Mouse (Mus musculus) lung, postnatal 0 days (tissue): ENCODE results near the gene Cdc73. TPM values are rescaled to one million over a fixed set of nuclear protein-coding genes. Genes with fewer than 3 reads are reported as not detected.
"Not testable (repeated sequence)": the region's sequence is repeated elsewhere in the genome, so short reads cannot be mapped to it uniquely, and the experiment has no call there.

Experiments used
- ATAC-seq: fragments of 200-750 bp; cut with Nextera tagmentation; 2 replicates; pipeline ENCODE4 v1.8.0; 2017; ENCODE audit warnings: moderate library complexity
- DNase-seq: peaks from one replicate; pipeline ENCODE4 v3.0.0-alpha.2; 2016; ENCODE audit warnings: low spot score
- H3K27ac ChIP-seq: fragments of 300-500 bp; sonication (generic); 2 replicates; pipeline ENCODE4 v1.5.1; 2014; ENCODE audit warnings: antibody characterized with exemption, mild to moderate bottlenecking, low read length, mixed read lengths
- H3K27me3 ChIP-seq: fragments of 300-500 bp; sonication (generic); replicated peaks from 2 replicates; pipeline ENCODE4 v1.6.1; 2014; ENCODE audit warnings: low read length, mixed read lengths; ENCODE audit not compliant: insufficient read depth
- H3K36me3 ChIP-seq: fragments of 300-500 bp; sonication (generic); 2 replicates; pipeline ENCODE4 v1.6.1; 2014; ENCODE audit warnings: low read length, mixed read lengths; ENCODE audit not compliant: insufficient read depth
- H3K4me1 ChIP-seq: fragments of 300-500 bp; sonication (generic); 2 replicates; pipeline ENCODE4 v1.6.1; 2014; ENCODE audit warnings: antibody characterized with exemption, low read depth, low read length, mixed read lengths; ENCODE audit not compliant: insufficient read depth
- H3K4me2 ChIP-seq: fragments of 300-500 bp; sonication (generic); replicated peaks from 2 replicates; pipeline ENCODE4 v1.6.1; 2014; ENCODE audit warnings: low read depth, mild to moderate bottlenecking, low read length, moderate library complexity, mixed read lengths
- H3K4me3 ChIP-seq: fragments of 300-500 bp; sonication (generic); 2 replicates; pipeline ENCODE4 v1.5.1; 2014; ENCODE audit warnings: low read depth, low read length
- H3K9ac ChIP-seq: fragments of 300-500 bp; sonication (generic); replicated peaks from 2 replicates; pipeline ENCODE4 v1.6.1; 2014; ENCODE audit warnings: low read depth, mild to moderate bottlenecking
- H3K9me3 ChIP-seq: fragments of 300-500 bp; sonication (generic); 2 replicates; pipeline ENCODE4 v1.6.1; 2016; ENCODE audit warnings: low read length, mixed read lengths
- CTCF ChIP-seq: IDR thresholded peaks from 2 replicates; pipeline ENCODE4 v1.5.1; 2016; ENCODE audit warnings: antibody characterized with exemption, mild to moderate bottlenecking
- EP300 ChIP-seq: IDR thresholded peaks from 2 replicates; pipeline ENCODE4 v1.6.1; 2016; ENCODE audit warnings: antibody characterized with exemption, mild to moderate bottlenecking, control low read depth
- WGBS: fragments of 180-500 bp; shearing (Covaris S2); extraction: QIAGEN DNeasy Blood & Tissue Kit; methylation state at CpG from one replicate; pipeline ENCODE4 v1.1.7; 2014; 5-methylcytosine and 5-hydroxymethylcytosine counted together
- polyA plus RNA-seq: library from polyadenylated mRNA; unstranded; fragments of >200 nt; fragmentation: Nextera tagmentation; extraction: Ambion mirVana; gene quantifications from 2 replicates; pipeline ENCODE4 v1.2.1, GENCODE M21; 2015

Cdc73 gene
- polyA plus RNA-seq, 1 experiment from 2014 or later, result 15.0 TPM

DNA sequence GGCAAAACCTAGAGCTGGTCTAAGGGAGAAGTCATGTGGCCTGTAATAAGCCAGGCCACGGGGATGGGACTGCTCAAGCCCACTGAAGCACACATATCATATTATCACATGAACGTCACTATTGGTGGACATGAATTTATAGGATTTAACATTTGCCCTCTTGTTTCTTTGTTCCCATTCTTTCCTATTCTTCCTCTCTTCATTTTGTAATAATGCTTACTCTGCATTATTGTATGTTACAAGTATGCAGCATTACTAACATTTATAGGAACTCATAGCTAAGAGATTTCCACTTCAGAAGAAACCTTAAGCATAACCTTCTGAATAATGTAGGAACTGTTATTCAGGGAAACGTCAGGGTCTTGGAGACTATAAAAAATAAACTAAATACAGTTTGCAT is 17.8 kb downstream of the Cdc73 start:
- no peak for ATAC-seq
- DNase-seq, result no peak
- Histone ChIP-seq H3K4me3 (no peak overlapping the region), H3K9ac (no peak overlapping the region), H3K4me2 (no peak overlapping the region), H3K27me3 (no peaks in the 10 kb centered on the region), H3K9me3 (no peaks in the 10 kb centered on the region), H3K4me1 (no peaks in the 10 kb centered on the region), H3K27ac (no peak overlapping the region), H3K36me3 (peaks cover 5% of the 10 kb centered on the region)
- TF ChIP-seq CTCF (no peak), EP300 (no peak)
- 89% methylated on average over 3 of the region's 3 CpGs for WGBS

DNA sequence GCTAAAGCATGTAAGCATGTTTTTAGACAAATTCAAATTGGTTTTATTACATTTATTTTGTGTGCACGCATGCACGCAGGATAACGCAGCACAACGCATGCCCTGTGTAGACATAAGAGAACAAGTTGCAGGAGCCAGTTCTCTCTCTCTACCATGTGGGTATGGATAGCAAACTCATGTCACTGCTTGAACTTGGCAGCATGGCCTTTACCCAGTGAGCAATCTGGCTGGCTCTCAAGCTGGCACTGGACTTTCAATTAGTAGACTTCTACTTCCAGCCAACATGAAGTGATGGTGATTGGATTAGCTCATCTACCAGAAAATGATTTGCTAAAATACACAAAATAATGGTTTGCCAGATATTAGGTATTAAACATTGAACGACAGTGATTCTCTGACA is 21.6 kb downstream of the Cdc73 start:
- Histone ChIP-seq H3K27ac (no peak overlapping the region), H3K4me2 (no peak overlapping the region), H3K27me3 (no peaks in the 10 kb centered on the region), H3K36me3 (peaks cover 3% of the 10 kb centered on the region; the same call in 1 of the 2 replicates), H3K4me1 (no peaks in the 10 kb centered on the region), H3K4me3 (no peak overlapping the region), H3K9ac (no peak overlapping the region), H3K9me3 (no peaks in the 10 kb centered on the region)
- TF ChIP-seq CTCF (no peak), EP300 (no peak)
- 94% methylated on average over 5 of the region's 5 CpGs for WGBS
- DNase-seq (no peak), ATAC-seq (no peak)

DNA sequence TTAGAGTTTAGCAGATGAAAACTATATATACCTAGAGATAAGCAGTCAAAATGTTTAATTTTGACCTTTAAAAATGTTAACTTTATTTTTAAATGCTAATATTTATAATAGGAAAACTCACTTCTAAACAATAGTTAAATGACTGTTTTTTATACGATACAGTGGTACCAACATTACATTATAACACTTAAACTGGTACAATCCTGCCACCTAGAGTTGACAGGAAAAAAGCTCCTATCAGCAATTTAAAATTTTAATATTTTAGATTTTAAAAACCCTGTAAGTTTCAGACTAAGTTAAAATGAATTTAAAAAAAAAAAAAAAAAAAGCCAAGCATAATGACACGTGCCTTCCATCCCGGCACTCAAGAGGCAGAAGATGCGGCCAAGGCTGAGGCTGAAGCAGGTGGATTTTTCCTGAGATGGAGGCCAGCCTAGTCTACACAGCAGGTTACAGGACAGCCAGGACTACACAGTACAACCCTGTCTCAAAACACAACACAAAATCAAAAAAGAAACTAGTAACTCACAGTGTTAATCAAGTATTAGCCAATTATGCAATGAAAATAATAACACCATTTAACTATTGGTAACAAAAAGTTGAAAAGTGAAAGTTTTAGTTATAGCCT is 26.8 kb downstream of the Cdc73 start:
- no peak for ATAC-seq
- Histone ChIP-seq H3K36me3 (peaks cover 3% of the 10 kb centered on the region; the same call in 1 of the 2 replicates), H3K9me3 (no peaks in the 10 kb centered on the region), H3K9ac (no peak overlapping the region), H3K4me3 (no peak overlapping the region), H3K4me2 (no peak overlapping the region), H3K27ac (no peak overlapping the region), H3K4me1 (no peaks in the 10 kb centered on the region), H3K27me3 (no peaks in the 10 kb centered on the region)
- no peak for TF ChIP-seq EP300
- peak; percentile 19 for TF ChIP-seq CTCF
- DNase-seq, result peak; percentile 18
- 86% methylated on average over 4 of the region's 4 CpGs for WGBS

DNA sequence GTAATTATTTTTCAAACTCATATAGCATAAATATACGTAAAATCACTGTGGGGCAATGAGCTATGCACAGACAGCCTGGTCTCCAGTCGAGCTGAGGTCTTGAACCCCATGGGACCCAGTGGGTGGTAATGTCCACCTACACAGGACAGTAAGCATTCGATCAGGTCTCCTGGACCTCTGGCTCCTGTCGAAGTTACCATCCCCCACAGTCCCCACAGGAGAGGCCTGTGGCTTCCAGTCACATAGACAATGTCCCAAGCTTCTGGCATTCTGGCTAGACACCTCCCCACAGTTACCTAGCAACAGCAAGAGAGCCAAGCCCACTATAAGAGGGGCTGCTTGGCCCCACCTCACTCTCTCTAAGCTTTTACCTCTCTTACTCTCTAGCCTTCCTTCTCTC is 37.9 kb downstream of the Cdc73 start:
- H3K9me3 ChIP-seq, DNase-seq, H3K4me2 ChIP-seq, H3K4me3 ChIP-seq, ATAC-seq, H3K27ac ChIP-seq, H3K9ac ChIP-seq, H3K27me3 ChIP-seq, H3K36me3 ChIP-seq, H3K4me1 ChIP-seq: not testable (repeated sequence)
- WGBS, result 98% methylated on average over 4 of the region's 4 CpGs

DNA sequence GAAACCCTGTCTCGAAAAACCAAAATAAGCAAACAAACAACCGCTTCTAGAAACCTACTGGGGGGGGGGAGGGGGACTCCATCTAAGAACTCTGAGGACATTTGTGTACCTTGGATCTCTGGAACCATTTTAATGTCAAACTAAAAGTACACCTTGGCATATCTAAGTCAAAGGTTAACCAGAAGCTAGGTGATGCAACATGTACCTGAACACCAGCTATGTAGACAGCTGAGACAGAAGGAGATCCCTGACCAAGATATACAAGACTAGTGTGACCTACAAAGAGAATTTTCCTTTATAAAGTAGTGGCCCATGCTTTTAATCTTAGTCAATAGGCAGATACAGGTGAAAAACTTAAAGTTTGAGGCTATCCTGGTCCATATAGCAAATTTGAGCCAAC is 39.5 kb downstream of the Cdc73 start:
- no peaks in the 10 kb centered on the region for H3K27me3 ChIP-seq
- WGBS, result 89% methylated on average over 2 of the region's 2 CpGs
- no peak for TF ChIP-seq CTCF
- TF ChIP-seq EP300, result no peak
- no peak overlapping the region for H3K27ac ChIP-seq
- H3K9ac ChIP-seq, result no peak overlapping the region
- no peak overlapping the region for H3K4me2 ChIP-seq
- no peaks in the 10 kb centered on the region for H3K4me1 ChIP-seq
- H3K4me3 ChIP-seq, result no peak overlapping the region
- no peaks in the 10 kb centered on the region for H3K36me3 ChIP-seq
- no peaks in the 10 kb centered on the region for H3K9me3 ChIP-seq
- DNase-seq (no peak), ATAC-seq (no peak)

DNA sequence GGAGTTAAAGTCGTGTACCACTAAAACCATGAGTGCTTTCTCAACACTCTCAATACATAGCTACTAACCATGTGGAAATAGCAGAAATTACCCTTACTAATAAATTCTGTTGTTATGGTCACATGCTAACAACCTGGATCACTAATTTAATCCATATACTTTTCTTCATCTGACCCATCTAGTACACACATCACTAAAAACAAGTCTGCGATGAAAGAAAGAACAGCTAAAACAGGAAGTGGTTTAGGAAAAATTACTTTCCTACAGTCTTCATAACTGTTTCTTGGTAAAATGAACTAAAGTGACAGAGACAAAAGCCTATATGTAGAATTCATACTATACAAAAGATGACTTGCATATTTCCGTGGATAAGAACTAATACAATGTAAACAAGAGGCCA is 49.0 kb downstream of the Cdc73 start:
- no peaks in the 10 kb centered on the region for H3K9me3 ChIP-seq
- DNase-seq (no peak), ATAC-seq (no peak)
- peaks cover 4% of the 10 kb centered on the region; the same call in 1 of the 2 replicates for H3K36me3 ChIP-seq
- no peak overlapping the region for H3K9ac ChIP-seq
- no peaks in the 10 kb centered on the region for H3K27me3 ChIP-seq
- H3K27ac ChIP-seq, result no peak overlapping the region
- no peaks in the 10 kb centered on the region for H3K4me1 ChIP-seq
- TF ChIP-seq EP300, result no peak
- TF ChIP-seq CTCF, result no peak
- 69% methylated on average over 3 of the region's 3 CpGs for whole genome bisulfite sequencing
- H3K4me3 ChIP-seq, result no peak overlapping the region
- no peak overlapping the region for H3K4me2 ChIP-seq

DNA sequence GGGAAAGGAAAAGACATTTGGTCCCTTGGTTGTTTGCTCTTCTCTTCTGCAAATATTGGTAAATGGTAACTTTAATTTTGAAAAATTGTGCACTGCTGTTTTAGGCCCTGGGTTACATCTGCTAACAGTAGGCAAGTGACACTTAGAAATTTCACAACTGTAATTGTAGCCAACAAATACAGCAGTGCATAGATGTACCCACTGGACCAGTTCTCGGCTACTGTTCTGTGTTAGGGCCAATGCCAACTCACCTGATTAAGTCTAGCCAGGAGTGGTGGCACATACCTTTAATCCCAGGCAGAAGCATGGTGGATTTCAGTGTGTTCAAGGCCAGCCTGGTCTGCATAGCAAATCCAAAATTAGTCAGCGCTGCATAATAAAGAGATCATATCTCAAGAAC is 52.4 kb downstream of the Cdc73 start:
- ATAC-seq, result no peak
- H3K4me2 ChIP-seq, result no peak overlapping the region

More for the DNA sequence above, 52.4 kb downstream of the Cdc73 start:
- no peak for DNase-seq
- no peak for TF ChIP-seq CTCF
- TF ChIP-seq EP300, result no peak
- peaks cover 4% of the 10 kb centered on the region; the same call in 1 of the 2 replicates for H3K36me3 ChIP-seq
- H3K4me3 ChIP-seq, result no peak overlapping the region
- no peaks in the 10 kb centered on the region for H3K9me3 ChIP-seq
- no peak overlapping the region for H3K9ac ChIP-seq
- no peak overlapping the region for H3K27ac ChIP-seq
- no peaks in the 10 kb centered on the region for H3K4me1 ChIP-seq
- WGBS, result 69% methylated on average over 2 of the region's 2 CpGs
- no peaks in the 10 kb centered on the region for H3K27me3 ChIP-seq
